Mouse (Mus musculus) heart, postnatal 0 days (tissue): ENCODE measurements around the gene Fbxl18.

Source experiments
- CTCF ChIP-seq: IDR thresholded peaks from 2 replicates; pipeline ENCODE4 v1.5.1; 2016; ENCODE audit warnings: antibody characterized with exemption, control low read depth, low read depth
- EP300 ChIP-seq: IDR thresholded peaks from 2 replicates; pipeline ENCODE4 v1.6.1; 2016; ENCODE audit warnings: antibody characterized with exemption, low read depth

GRCm38 (mm10) chr5:142907803-142908559 lies 12.8 kb upstream of the Fbxl18 start:
- TF ChIP-seq CTCF, result no peak
- TF ChIP-seq EP300, result 0 out of 2 replicates have a peak, but pooled peaks have one; percentile 9
